In genomic region chr7:64052400-64052799, GRCm38 (mm10) we compare ENCODE assay signal across 9 mouse cellular contexts.
A peak's percentile ranks its signal among the peaks of the same experiment; 100 is the strongest.
DNase-seq lines count a peak whose midpoint lies in the region; ATAC-seq lines count a peak whose summit lies in the region.
"Had no signal": no experiment of that assay in that cellular context is flagged by ENCODE, and none has a peak within 500 bp of the region (broad histone marks: within the 10 kb centered on the region; RNA-seq: fewer than 3 reads in every experiment).

No protein-coding gene starts in this region.

- no peaks in the 10 kb centered on the region for H3K9me3 ChIP-seq in hindbrain, embryonic 12.5 days (replicated peaks)

- peaks cover 12% of the 10 kb centered on the region for H3K4me1 ChIP-seq in hindbrain, embryonic 12.5 days

- H3K27me3 ChIP-seq in hindbrain, embryonic 12.5 days, result no peaks in the 10 kb centered on the region

- no peak overlapping the region for H3K4me2 ChIP-seq in hindbrain, embryonic 12.5 days (replicated peaks)
- H3K4me2 ChIP-seq: lung, embryonic 14.5 days had no signal

- ATAC-seq in frontal cortex, adult (ENCODE audit: low TSS enrichment), result no peak
- ATAC-seq in inflammation-experienced regulatory T-cells, adult 6 months, result no peak
- no peak for ATAC-seq in hindbrain, embryonic 12.5 days (ENCODE audit: low FRiP score)

- peak; percentile 37 to 48 for DNase-seq in left cerebral cortex, postnatal 14 days (ENCODE audit: low spot score in 2 of 2)
- DNase-seq in left cerebral cortex, adult 11 months (ENCODE audit: low spot score), result no peak
- peak; percentile 85 for DNase-seq in adrenal gland, postnatal 14 days
- peak; percentile 76 to 85 for DNase-seq in cerebellum, postnatal 25 days
- DNase-seq in large intestine, adult 2 months (ENCODE audit: low read depth, low spot score), result peak; percentile 39
- DNase-seq: lung, embryonic 14.5 days had no signal

- no peak overlapping the region for H3K4me3 ChIP-seq in hindbrain, embryonic 12.5 days

- no peaks in the 10 kb centered on the region for H3K36me3 ChIP-seq in hindbrain, embryonic 12.5 days

- intact Hi-C loops in left cerebral cortex, postnatal 14 days (cut with DNase I), result loop anchor here (10.0 kb wide), 1 partner anchor 298 kb away; no protein-coding TSS in a partner anchor

- no peak overlapping the region for H3K27ac ChIP-seq in hindbrain, embryonic 12.5 days

- no peak overlapping the region for H3K9ac ChIP-seq in hindbrain, embryonic 12.5 days
- H3K9ac ChIP-seq: lung, embryonic 14.5 days had no signal

- WGBS in large intestine, adult 2 months, result 54% methylated on average over 9 of the region's 9 CpGs
- 90% methylated on average over 9 of the region's 9 CpGs for WGBS in hindbrain, embryonic 12.5 days
